Mouse (Mus musculus) frontal cortex, postnatal 14 days (tissue): ENCODE measurements at regions not wholly inside any gene's neighbourhood (a gene's known extent, or its start where the extent isn't known, plus 50 kb on each side); places are given as distances from the start of the nearest gene placed in this dataset.

Source experiments
- DNase-seq, 2 experiments: peaks; one replicate each; pipeline ENCODE4 v3.0.0; 2022; ENCODE audit warnings: low spot score in 2 of 2

DNA sequence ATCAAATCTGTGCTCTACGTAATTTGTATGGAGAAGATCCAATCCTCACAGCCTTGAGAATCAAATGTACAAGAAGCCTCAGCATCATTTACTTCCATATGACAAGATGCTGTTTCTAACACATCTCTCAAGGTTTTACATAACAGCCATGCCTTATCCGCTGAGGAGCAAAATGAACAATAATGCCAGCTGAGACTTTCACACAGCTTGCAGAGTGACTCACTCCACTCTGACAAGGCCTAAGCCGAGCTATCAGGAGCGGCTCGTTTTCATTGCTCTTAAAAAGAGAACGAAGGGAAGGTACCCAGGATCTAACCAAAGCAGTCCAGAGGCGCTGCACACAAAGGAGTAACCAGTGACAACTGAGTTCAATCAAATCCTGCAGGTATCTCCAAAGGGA lies 803.5 kb downstream of the Efna5 start:
- peak in 1 of 2 experiments; percentile 10 for DNase-seq

DNA sequence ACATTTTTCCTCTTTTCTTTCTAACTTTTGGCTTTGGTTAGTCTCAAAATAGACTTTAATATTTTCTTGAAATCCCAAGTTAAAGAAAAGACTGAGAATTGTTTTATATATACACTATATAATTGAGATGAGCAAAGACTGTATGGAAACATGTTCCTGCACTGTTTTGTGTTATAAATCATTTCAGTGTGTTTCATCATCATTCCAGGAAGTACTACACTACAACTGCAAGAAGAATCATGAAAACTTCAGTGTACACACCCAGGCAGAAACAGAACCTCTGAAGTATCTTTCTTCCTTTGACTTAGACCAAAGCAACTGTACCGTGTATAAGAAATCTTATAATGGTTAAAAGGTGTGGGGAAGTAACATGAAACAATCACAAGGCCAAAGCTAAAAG lies 816.2 kb downstream of the Efna5 start:
- DNase-seq, result no peak

DNA sequence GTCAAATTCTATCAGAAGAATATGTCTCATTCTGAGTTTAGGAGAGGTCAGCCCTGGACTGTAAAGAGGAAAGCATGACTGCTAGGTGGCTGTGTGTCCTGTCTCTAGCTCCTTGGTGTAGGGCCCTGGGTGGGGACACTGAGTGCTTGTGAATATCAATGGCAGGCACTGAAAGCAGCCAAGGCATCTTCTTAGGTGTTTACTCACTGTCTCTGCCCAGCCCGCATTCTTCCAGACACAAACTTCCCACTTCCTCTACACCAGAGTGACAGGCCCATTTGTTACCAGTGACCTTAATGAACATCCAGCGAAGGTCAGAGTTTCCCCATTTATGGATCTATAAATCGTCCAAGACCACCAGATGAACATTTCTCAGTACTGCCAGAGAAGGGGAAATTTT lies 823.1 kb downstream of the Efna5 start:
- no peak for DNase-seq

DNA sequence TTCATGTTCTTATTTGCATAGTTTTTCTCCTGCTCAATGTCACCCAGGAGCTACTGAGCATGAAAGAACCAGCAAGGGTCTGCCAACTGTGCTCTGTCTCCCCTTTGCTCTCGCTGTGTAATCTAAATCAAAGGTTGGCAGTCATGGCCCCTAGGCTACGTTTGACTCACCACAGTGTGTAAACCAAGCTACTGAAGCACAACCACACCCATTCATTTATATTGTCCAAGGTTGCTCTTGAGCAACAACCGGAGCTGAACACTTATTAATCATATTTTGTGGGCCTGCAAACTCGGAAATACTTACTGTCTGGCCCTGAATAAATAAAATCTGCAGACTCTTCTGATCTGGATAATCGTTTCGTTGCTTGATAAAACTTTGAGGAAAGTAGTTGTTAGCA lies 826.3 kb downstream of the Efna5 start:
- no peak for DNase-seq

DNA sequence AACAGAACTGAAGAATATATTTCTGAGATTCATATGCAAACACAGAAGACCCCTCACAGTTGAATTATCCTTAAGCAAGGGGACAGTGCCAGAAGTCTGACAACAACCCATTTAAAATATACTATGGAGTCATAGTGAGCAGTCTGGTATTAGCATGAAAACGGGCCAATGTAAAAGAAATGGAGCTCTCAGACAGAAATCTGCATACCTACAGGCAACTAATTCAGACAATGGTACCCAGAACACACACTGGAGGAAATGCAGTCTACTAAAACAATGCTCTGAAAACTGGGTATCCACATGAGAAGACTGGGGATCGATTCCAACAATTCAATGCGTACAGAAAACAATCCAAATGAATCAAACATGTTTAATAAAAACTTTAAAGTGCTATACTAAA lies 832.1 kb downstream of the Efna5 start:
- no peak for DNase-seq

DNA sequence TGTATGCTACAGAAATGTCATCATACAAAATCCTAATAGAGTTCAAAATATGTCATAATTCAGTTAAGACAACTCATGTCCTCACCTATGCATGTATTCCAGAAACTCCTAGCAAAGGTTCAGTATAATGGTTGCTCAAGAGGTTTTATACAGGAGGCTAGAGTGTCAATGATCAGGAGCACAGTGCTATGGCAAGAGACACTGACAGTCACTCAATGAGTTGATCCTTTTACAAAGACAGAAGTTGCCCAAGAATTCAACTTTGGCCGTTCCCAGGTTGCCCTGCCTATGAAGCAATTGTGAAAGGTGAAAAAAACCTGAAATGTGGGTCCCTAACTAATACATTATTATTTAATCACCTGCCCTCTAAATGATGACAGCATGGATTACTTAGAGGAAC lies 850.5 kb downstream of the Efna5 start:
- no peak for DNase-seq
